Mouse (Mus musculus) liver, postnatal 0 days (tissue): ENCODE results near the gene Grifin. TPM values are rescaled to one million over a fixed set of nuclear protein-coding genes. Genes with fewer than 3 reads are reported as not detected.

Experiments used
- ATAC-seq: fragments of 200-750 bp; cut with Nextera tagmentation; 2 replicates; pipeline ENCODE4 v1.8.0; 2017; ENCODE audit warnings: mild to moderate bottlenecking, moderate library complexity
- DNase-seq: peaks from one replicate; pipeline ENCODE4 v3.0.0-alpha.2; 2016
- H3K27ac ChIP-seq: fragments of 300-500 bp; sonication (generic); 2 replicates; pipeline ENCODE4 v1.5.1; 2014; ENCODE audit warnings: antibody characterized with exemption, moderate library complexity, mild to moderate bottlenecking, low read depth
- H3K27me3 ChIP-seq: fragments of 300-500 bp; sonication (generic); 2 replicates; pipeline ENCODE4 v1.6.1; 2014; ENCODE audit warnings: low read length, control low read depth, mixed read lengths; ENCODE audit not compliant: insufficient read depth
- H3K36me3 ChIP-seq: fragments of 300-500 bp; sonication (generic); replicated peaks from 2 replicates; pipeline ENCODE4 v1.6.1; 2014; ENCODE audit warnings: mild to moderate bottlenecking, control low read depth, low read length, moderate library complexity, mixed read lengths; ENCODE audit not compliant: insufficient read depth
- H3K4me1 ChIP-seq: fragments of 300-500 bp; sonication (generic); 2 replicates; pipeline ENCODE4 v1.6.1; 2014; ENCODE audit warnings: antibody characterized with exemption, mild to moderate bottlenecking, control low read depth; ENCODE audit not compliant: insufficient read depth
- H3K4me2 ChIP-seq: fragments of 300-500 bp; sonication (generic); 2 replicates; pipeline ENCODE4 v1.6.1; 2014; ENCODE audit warnings: low read depth, mild to moderate bottlenecking, low read length, moderate library complexity, mixed read lengths
- H3K4me3 ChIP-seq: fragments of 300-500 bp; sonication (generic); 2 replicates; pipeline ENCODE4 v1.5.1; 2014; ENCODE audit warnings: low read depth, low read length
- H3K9ac ChIP-seq: fragments of 300-500 bp; sonication (generic); replicated peaks from 2 replicates; pipeline ENCODE4 v1.6.1; 2014; ENCODE audit warnings: mild to moderate bottlenecking, moderate library complexity
- H3K9me3 ChIP-seq: fragments of 300-500 bp; sonication (generic); 2 replicates; pipeline ENCODE4 v1.6.1; 2016; ENCODE audit warnings: mild to moderate bottlenecking, control low read depth, low read length, mixed read lengths
- CTCF ChIP-seq: sonication (generic); IDR thresholded peaks from 2 replicates; pipeline ENCODE4 v1.5.1; 2016; ENCODE audit warnings: antibody characterized with exemption, low read depth
- EP300 ChIP-seq: IDR thresholded peaks from 2 replicates; pipeline ENCODE4 v1.6.1; 2016; ENCODE audit warnings: antibody characterized with exemption, low read depth, mild to moderate bottlenecking
- WGBS: fragments of 180-500 bp; shearing (Covaris S2); extraction: QIAGEN DNeasy Blood & Tissue Kit; methylation state at CpG from one replicate; pipeline ENCODE4 v1.1.7; 2014; ENCODE audit not compliant: insufficient replicate concordance; 5-methylcytosine and 5-hydroxymethylcytosine counted together
- polyA plus RNA-seq: library from polyadenylated mRNA; unstranded; fragments of >200 nt; fragmentation: Nextera tagmentation; extraction: Ambion mirVana; gene quantifications from 2 replicates; pipeline ENCODE4 v1.2.1, GENCODE M21; 2015

The Grifin gene
- polyA plus RNA-seq, 1 experiment from 2014 or later = not detected

GRCm38 (mm10) chr5:140596927-140597588 is 32.2 kb upstream of the Grifin start:
- WGBS = 15% methylated on average over 18 of the region's 18 CpGs
- peak; percentile 71 for DNase-seq
- TF ChIP-seq EP300 = 0 out of 2 replicates have a peak, but pooled peaks have one; percentile 17
- TF ChIP-seq CTCF = no peak

GRCm38 (mm10) chr5:140596426-140596825 is 31.6 kb upstream of the Grifin start:
- Histone ChIP-seq H3K4me3 (no peak overlapping the region), H3K9ac (peak overlapping the region; percentile 54), H3K4me2 (peak overlapping the region; percentile 60), H3K36me3 (no peaks in the 10 kb centered on the region), H3K9me3 (no peaks in the 10 kb centered on the region), H3K4me1 (peaks cover 36% of the 10 kb centered on the region), H3K27ac (peak overlapping the region; percentile 93), H3K27me3 (no peaks in the 10 kb centered on the region)
- WGBS = 22% methylated on average over 3 of the region's 3 CpGs
- DNase-seq (peak; percentile 43), ATAC-seq (peak; percentile 71)
- TF ChIP-seq CTCF (no peak), EP300 (no peak)

More at GRCm38 (mm10) chr5:140596927-140597588, 32.2 kb upstream of the Grifin start:
- peak overlapping the region; percentile 9; the same call in 1 of the 2 replicates for H3K4me3 ChIP-seq
- H3K27ac ChIP-seq = peak overlapping the region; percentile 93
- H3K4me2 ChIP-seq = peak overlapping the region; percentile 60
- ATAC-seq = peak; percentile 88
- H3K9me3 ChIP-seq = no peaks in the 10 kb centered on the region
- peak overlapping the region; percentile 54 for H3K9ac ChIP-seq
- H3K36me3 ChIP-seq = no peaks in the 10 kb centered on the region
- peaks cover 36% of the 10 kb centered on the region for H3K4me1 ChIP-seq
- H3K27me3 ChIP-seq = no peaks in the 10 kb centered on the region

- no peak overlapping the region for H3K27ac ChIP-seq
Measured at GRCm38 (mm10) chr5:140594846-140595245, 30.0 kb upstream of the Grifin start.

DNA sequence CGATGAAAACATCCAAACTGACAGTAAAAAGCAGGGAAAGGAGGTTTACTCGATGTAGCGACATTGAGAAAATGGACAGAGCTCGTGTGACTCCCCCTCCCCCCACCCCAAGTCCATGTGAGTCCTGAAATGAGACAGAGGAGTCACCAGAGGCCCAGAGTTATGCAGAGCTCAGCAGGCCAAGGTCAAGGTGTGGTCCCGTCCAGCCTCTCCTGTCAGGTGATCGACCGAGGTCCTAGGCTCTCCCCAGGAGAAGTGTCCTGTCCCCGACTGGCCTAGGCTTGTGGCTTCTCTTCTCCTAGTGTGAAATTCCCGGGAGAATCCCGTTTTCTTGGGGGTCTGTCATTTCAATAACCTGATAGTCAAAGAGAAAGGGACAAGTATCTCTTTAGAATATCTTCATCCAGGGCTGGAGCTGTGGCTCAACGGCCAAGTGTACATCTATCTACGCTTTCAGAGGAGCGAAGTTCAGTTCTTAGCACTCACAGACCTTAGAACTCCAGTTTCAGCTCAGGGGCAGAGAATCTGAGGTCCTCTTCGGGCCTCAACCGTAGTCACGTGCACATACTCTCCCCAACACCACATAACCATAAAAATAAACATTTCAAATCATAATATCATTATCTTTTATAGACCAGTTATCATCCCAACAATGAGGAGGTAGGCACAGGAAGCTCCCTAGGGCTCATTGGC is 24.4 kb upstream of the Grifin start:
- H3K36me3 ChIP-seq = no peaks in the 10 kb centered on the region
- DNase-seq (no peak), ATAC-seq (no peak)
- WGBS = 81% methylated on average over 16 of the region's 16 CpGs
- H3K27ac ChIP-seq = no peak overlapping the region
- TF ChIP-seq CTCF (no peak), EP300 (no peak)
- H3K4me1 ChIP-seq = no peaks in the 10 kb centered on the region; the same call in 1 of the 2 replicates
- H3K4me2 ChIP-seq = no peak overlapping the region
- H3K9me3 ChIP-seq = no peaks in the 10 kb centered on the region
- H3K4me3 ChIP-seq = no peak overlapping the region
- H3K9ac ChIP-seq = no peak overlapping the region
- no peaks in the 10 kb centered on the region for H3K27me3 ChIP-seq

More at GRCm38 (mm10) chr5:140594846-140595245, 30.0 kb upstream of the Grifin start:
- Histone ChIP-seq H3K9me3 (no peaks in the 10 kb centered on the region), H3K36me3 (no peaks in the 10 kb centered on the region), H3K4me1 (peaks cover 36% of the 10 kb centered on the region), H3K27me3 (no peaks in the 10 kb centered on the region), H3K9ac (no peak overlapping the region), H3K4me2 (no peak overlapping the region), H3K4me3 (no peak overlapping the region)
- WGBS = 47% methylated on average over 5 of the region's 5 CpGs
- TF ChIP-seq CTCF (no peak), EP300 (no peak)
- DNase-seq (no peak), ATAC-seq (no peak)

- no peak for TF ChIP-seq EP300
- TF ChIP-seq CTCF = no peak
- no peak overlapping the region for H3K9ac ChIP-seq
- WGBS = 71% methylated on average over 5 of the region's 6 CpGs
- H3K4me3 ChIP-seq = no peak overlapping the region
- H3K4me1 ChIP-seq = no peaks in the 10 kb centered on the region
- ATAC-seq = no peak
- no peak overlapping the region for H3K27ac ChIP-seq
- H3K4me2 ChIP-seq = no peak overlapping the region
- H3K27me3 ChIP-seq = no peaks in the 10 kb centered on the region
- no peak for DNase-seq
- H3K36me3 ChIP-seq = no peaks in the 10 kb centered on the region
- H3K9me3 ChIP-seq = no peaks in the 10 kb centered on the region
Measured at GRCm38 (mm10) chr5:140583732-140584368, 19.0 kb upstream of the Grifin start.

DNA sequence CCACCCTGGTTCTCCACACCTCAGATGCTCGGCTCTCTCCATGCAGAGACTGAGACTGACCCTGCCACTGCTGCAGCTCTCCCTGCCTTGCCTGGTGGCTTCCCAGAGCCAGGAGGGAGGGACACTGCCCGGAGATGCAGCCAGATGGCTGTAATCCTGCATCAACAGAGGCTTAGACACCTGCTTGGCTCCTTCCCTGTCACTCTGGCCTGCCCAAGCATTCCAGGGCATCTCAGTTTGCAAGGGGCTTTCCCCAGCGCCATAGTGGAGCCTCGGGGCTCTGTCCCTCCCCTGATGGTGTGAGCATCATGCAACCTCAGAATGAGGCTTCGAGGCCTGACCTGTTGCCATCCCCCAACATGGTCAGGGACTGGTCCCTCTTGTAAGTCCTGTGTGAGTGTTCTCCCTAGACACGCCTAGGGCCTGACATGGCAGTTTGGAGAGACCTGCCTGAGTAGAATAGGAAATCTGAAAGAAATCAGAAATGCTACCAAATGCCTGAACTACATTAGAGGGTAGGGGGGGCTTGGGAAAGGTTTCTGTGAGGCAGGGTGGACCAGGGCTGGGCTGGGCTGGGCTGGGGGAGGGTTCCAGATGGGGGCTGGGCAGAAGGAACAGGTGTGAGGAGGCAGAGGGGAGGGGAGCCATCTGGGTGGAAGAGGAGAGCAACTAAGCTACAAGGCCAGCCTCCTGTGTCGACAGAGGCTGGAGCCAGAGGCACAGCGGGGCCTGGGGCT is 18.3 kb upstream of the Grifin start:
- no peak for TF ChIP-seq CTCF
- TF ChIP-seq EP300 = no peak
- Histone ChIP-seq H3K9ac (no peak overlapping the region), H3K4me1 (no peaks in the 10 kb centered on the region), H3K4me2 (no peak overlapping the region), H3K4me3 (no peak overlapping the region), H3K27ac (no peak overlapping the region), H3K36me3 (no peaks in the 10 kb centered on the region), H3K27me3 (no peaks in the 10 kb centered on the region), H3K9me3 (no peaks in the 10 kb centered on the region)
- no peak for ATAC-seq
- 58% methylated on average over 7 of the region's 8 CpGs for WGBS
- DNase-seq = peak; percentile 11
